Mouse (Mus musculus): ENCODE measurements around the gene Eif4ebp2.
"Not testable (repeated sequence)": the region's sequence is repeated elsewhere in the genome, so short reads cannot be mapped to it uniquely, and the experiment has no call there.

Gene Eif4ebp2

DNA sequence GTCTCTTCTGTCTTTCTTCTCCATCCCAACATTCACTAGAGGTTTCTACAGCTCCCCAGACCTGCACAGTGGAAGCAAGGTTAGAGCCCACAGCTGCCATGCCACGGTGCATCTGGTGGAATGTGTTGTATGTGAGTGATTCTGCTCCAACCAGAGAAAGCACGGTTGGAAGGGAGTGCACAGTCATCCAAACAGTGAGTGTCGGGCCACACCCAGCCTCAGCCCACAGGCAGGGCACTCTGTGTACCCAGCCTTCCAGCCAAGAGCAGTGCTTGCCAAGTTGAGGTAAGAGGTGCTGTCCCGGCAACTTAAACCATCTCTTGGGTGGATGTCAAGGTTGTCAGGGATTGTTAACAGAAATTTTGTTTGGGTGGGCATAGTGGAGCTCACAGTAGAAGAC is 12.5 kb upstream of the Eif4ebp2 start:
- DNase-seq (ENCODE audit: low spot score in 2 of 2), result no peak

DNA sequence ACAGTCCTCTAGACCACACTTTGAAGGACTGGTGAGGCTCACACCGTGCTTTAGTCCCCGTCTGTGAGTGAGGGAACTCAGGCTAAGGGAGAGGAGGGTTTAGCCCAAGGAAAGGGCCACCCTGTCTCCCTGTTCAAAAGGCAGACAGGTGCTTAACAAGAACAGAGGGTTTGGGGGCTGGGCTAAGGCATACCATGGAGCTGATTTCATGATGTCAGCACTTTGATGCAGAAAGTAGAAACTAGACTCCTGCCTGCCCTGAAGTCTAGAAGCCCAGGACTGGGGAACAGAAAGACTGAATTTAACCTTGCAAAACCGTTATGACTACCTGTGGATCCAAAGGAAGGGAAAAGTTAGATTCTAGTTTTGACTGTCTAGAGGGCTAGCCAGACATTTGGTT is 4.7 kb upstream of the Eif4ebp2 start:
- DNase-seq (ENCODE audit: low spot score in 2 of 2), result no peak

- not testable (repeated sequence) for DNase-seq (ENCODE audit: low spot score in 2 of 2)
Measured at GRCm38 (mm10) chr10:61453171-61453570, 710 bp upstream of the Eif4ebp2 start.

DNA sequence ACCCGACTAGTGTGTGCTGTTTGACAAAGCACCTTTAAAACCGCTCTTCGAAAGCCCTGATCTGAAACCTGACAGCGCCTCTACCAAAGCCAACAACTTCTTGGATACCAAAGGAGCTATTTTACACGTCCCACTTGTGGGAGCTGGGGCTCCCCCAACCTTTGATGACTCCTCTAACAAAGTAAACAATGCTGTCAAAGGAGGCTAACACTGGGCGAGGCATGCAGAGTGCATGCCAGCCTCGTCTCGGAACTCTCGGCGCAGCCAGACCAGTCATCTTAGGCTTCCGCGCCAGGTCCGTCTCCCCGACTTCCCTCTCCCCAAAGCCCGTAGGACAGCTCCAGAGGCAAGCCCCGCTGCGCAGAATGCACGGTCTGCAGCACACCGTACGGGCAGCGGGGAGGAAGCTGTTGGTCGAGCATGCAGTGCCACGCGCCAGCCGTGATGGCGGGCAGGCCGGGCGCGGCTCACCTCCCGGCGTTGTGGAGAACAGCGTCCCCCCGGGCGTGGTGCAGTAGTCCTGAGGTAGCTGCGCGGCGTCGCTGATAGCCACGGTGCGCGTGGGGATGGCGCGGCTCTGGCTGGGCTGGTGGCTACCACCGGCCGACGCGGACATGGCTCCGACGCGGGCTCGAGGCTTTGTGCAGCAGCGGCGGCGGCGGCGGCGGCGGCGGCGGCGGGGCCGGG is 387 bp downstream of the Eif4ebp2 start:
- peak in 1 of 2 experiments; percentile 49 for DNase-seq (ENCODE audit: low spot score in 2 of 2)

GRCm38 (mm10) chr10:61451463-61451930 is 964 bp downstream of the Eif4ebp2 start:
- DNase-seq (ENCODE audit: low spot score in 2 of 2), result no peak

GRCm38 (mm10) chr10:61448834-61449233 is 3.6 kb downstream of the Eif4ebp2 start:
- no peak for DNase-seq (ENCODE audit: low spot score in 2 of 2)

DNA sequence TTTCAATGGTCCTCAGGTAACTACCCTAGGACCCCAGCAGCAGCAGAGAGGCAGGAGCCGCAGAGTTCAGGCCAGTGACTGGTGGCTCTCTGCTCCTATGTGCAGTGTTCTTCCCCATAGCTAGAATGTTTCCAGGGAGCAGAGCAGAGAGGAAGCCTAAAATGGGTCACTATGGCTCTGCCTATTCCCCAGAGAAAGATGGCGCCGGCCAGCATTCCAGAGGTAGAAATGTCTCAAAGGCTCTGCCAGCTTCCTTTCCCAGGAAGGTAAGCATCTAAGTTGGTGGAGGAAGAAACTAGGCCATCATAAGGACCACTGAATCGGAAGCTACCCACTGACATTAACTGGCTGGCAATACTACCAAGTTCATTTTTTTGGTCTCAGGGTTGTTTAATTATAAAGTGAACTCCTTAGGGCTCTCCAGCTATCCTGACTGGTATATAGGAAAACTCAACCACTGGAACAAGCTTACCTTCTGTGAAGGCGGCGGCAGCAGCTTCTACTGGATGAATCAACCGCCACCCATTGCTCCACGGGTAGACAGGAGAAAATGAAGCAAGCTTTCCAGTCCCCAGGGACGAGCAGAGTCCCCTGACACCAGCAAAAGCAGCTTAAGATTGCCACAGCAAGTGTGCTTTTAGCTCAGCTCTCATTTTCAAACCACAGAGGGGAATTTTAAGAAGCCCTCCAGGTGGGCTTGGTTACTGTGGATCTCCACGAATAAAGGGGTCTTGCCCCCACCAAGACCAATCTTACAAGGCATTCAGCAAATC is 4.7 kb downstream of the Eif4ebp2 start:
- no peak for DNase-seq (ENCODE audit: low spot score in 2 of 2)

DNA sequence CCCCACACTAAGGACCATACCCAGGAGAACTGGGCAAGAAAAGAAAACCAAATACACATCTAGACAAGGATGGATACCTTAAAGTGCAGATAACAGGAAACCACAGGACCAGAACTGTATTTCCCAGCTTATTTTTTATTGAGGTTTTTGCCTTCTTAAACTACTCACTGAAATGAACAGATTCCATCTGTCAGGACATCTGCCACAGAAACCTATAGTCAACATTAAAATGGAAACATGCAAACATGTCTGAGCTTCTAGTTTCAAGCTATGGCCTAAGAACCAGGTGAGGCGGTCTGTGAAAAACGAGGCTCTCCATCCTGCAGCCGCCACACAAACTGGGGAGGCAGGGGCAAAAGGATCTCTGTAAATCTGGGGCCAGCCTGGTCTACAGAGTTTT is 7.4 kb downstream of the Eif4ebp2 start:
- DNase-seq (ENCODE audit: low spot score in 2 of 2), result no peak

DNA sequence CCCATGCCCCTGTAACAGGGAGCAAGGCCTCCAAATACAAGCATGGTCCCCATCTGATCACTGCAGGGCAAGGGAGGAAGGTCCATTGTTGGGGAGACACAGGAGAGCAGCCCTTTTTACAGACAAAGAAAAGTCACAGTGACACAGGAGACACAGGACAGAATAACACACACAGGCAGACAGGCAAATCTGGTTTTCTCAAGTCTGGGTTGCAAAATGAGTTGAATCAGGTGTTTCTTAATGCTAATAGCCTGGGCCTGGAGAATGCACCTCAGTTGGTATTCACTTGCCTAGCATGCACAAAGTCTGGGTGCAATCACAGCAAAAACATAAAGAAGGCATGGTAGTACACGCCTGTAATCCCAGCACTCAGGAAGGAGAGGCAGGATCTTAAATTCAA is 8.6 kb downstream of the Eif4ebp2 start:
- no peak for DNase-seq (ENCODE audit: low spot score in 2 of 2)

DNA sequence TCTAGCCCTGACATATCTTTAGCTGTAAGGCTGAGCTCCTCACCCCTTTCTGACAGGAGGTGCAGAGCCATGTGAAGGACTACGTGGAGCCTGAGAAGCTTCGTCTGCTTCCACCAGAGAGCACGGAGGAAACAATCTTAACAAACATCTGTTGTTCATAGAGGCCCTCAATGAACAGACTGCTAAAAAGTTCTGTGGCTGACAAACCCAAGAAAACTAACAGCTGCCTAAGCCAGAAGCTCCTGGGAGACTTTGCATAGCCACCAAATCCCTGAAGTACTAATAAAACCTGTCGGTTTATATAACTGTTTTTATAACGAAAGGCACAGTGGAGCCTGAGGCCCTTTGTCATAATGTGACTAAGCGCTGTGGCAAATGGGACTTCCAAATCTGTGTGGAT is 9.0 kb downstream of the Eif4ebp2 start:
- no peak for DNase-seq (ENCODE audit: low spot score in 2 of 2)

DNA sequence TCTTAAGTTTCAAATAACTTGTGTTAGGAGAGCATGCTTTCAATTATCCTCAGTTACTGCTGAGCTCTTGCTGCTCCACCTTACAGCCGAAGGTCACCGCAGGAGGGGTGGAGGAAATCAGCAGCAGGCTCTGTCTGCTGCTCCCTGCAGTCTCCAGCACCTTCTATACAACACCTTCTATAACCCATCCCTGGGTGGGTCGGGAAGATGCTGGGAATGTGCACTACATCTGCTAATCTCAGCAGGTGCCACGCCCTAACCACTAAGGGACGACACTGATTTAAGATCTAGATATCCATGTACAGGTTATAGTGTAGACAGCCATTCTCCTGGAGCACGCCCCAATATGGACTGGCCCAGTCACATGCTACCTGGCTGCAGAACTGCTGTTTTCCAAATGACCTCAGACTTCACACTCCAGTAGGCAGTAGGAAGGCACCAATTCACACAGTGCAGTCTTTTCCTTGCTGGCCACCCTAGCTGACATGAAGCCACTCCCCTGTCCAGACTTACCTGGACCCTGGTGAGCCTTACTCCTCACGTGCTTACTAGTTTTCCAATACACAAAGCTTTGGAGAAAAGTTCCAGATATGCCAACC is 12.2 kb downstream of the Eif4ebp2 start:
- DNase-seq (ENCODE audit: low spot score in 2 of 2), result no peak

DNA sequence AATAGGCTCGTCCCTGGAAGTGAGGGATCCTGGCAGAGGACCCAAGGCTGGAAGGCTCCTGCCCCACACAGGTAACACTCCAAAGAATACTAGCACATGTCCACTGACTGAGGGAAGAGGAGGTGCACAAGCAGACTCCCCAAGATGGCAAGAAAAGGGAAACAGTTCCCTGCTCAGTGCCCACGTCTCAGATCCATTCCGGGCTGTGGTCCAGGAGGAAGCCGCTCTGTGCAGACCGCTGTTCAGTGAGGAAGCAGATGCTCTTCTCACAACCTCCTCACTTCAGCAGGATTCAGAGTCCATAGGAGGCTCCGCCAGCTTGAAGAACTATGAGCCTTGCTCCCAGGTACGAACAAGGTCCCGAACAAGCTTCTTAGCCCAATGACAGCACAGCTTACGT is 21.1 kb downstream of the Eif4ebp2 start:
- no peak for DNase-seq (ENCODE audit: low spot score in 2 of 2)

DNA sequence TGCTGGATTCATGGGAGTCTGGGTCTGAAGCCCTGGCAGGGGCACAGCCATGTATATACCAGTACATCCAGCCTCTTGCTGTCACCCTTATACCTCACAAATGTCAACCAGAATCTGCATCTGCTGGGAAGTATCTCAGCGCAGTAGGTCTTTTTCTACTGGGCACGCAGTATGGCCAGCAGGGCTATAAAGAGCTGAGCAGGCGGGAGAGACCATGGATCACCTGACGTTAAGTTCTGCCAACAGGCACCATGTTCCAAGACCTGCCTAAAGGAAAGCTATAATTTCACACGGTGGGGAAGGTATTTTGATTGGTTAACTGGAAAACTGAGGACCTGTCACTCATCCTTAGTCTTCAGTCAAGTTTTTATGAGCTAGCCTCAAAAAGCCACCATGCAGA is 23.4 kb downstream of the Eif4ebp2 start:
- DNase-seq (ENCODE audit: low spot score in 2 of 2), result no peak

GRCm38 (mm10) chr10:61428416-61428815 is 24.0 kb downstream of the Eif4ebp2 start:
- no peak for DNase-seq (ENCODE audit: low spot score in 2 of 2)

DNA sequence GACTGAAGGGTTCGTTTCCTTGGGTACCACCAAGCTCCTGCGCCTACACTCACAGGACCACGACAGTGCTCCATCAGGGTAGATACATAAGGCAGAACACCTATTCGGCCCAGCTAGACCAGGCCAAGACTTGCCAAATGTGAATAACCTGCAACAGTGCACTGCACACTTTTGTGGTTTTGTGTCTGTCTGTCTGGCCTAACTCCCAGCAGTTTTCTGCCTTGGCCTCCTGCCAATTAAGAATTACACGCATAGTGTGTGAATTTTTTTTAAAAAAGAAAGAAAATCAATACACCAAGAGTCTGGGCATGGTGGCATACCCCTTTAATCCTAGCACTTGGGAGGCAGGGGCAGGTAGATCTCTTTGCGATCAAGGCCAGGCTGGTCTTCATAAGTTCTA is 24.5 kb downstream of the Eif4ebp2 start:
- no peak for DNase-seq (ENCODE audit: low spot score in 2 of 2)

DNA sequence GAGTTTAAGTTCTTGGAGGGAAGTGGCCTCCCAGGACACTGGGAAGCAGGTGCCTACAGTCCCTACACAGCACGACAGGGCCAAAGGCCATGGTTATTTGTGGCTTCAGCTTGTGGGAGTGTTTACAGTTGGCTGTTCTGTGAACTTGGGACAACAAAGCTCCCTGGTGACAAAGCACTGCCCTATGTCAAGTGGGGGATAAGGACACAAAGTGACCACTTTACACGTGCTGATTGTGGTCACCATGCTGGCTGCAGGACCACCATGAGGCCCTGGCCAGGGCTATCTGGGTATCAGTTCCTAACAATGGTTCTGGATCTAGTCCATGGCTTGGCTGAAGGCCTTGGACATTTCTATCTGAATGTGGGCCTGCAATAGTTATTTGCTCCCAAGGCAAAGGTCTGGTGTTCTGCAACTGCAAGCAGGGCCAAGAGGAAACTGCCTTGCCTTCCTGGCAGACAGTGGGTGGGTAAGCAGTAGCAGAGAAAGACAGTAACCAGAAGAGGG is 26.2 kb downstream of the Eif4ebp2 start:
- DNase-seq (ENCODE audit: low spot score in 2 of 2), result no peak

- DNase-seq (ENCODE audit: low spot score in 2 of 2), result no peak
Measured at GRCm38 (mm10) chr10:61425047-61425446, 27.4 kb downstream of the Eif4ebp2 start.

- DNase-seq (ENCODE audit: low spot score in 2 of 2), result peak in 1 of 2 experiments; percentile 33
Measured at GRCm38 (mm10) chr10:61424500-61424899, 28.0 kb downstream of the Eif4ebp2 start.

DNA sequence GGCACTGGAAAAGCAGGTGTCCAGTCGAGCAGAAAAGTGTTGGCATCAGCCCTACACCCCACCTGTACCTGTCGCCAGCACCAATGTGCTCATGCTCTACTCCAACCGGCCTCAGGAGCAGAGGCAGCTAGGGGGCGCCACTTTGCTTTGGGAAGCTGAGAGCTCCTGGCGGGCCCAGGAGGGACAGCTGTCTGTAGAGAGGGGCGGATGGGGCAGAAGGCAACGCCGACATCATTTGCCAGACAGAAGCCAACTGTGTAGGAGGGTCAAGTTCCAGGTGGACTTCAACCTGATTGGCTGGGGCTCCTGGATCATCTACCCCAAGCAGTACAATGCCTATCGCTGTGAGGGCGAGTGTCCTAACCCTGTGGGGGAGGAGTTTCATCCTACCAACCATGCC is 29.2 kb downstream of the Eif4ebp2 start:
- peak in 1 of 2 experiments; percentile 37 for DNase-seq (ENCODE audit: low spot score in 2 of 2)

DNA sequence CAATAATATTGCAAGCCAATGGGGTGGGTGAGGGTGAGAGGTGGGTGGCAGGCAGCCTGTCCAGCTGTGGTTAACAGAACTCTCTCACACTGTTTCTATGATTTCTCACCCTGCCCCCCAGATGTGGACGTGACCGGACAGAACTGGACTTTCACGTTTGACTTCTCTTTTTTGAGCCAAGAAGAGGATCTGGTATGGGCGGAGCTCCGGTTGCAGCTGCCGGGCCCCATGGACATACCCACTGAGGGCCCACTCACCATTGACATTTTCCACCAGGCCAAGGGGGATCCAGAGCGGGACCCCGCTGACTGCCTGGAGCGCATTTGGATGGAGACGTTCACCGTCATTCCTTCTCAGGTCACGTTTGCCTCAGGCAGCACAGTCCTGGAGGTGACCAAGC is 29.6 kb downstream of the Eif4ebp2 start:
- DNase-seq (ENCODE audit: low spot score in 2 of 2), result no peak

DNA sequence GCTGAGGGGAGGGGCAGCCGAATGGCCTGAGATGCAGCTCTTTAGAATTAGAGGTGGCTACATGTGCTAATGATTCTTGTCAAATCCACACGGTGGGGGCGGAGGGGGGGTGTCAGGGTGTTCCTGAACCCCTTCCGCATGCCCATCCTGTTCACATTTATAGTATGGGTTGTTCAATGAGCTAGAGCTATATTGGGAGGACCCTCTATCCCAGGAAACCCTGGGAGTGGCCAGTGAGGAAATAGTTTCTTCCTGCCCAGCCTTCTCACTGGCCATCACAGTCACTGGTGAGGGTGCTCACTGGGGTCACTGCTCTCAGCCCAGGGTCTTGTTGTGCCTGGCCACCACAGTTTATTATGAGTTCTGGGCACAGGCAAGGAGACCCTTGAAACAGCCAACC is 32.5 kb downstream of the Eif4ebp2 start:
- DNase-seq (ENCODE audit: low spot score in 2 of 2), result no peak

GRCm38 (mm10) chr10:61419146-61419545 is 33.3 kb downstream of the Eif4ebp2 start:
- no peak for DNase-seq (ENCODE audit: low spot score in 2 of 2)

Data from urinary bladder, postnatal 4 days (tissue).